Mouse (Mus musculus) cerebellum, postnatal 10 days (tissue): ENCODE measurements around the gene Olfr1352.
"Not testable (repeated sequence)": the region's sequence is repeated elsewhere in the genome, so short reads cannot be mapped to it uniquely, and the experiment has no call there.

Experiments used
- DNase-seq, 2 experiments: peaks; one replicate each; pipeline ENCODE4 v3.0.0; 2021; ENCODE audit warnings: mixed read lengths in 2 of 2

The Olfr1352 gene

DNA sequence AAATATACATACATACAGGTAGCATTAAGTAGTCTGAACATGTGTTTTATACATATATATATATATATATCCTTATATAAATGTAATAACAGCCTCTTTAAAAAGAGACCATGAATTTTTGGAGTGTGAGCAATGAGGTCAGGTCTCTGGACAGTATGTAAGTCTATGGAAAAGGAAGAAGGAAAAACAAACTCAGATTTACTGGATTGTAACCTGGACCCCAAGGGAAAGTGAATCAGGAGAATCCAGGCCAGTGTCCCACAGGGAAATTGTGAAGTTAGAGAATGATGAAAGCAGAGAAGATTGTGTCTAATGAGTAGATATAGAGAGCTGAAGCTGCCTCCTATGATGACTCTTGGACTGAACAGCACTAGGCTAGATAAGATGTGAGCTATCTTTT, at the start of gene Olfr1352:
Gene Olfr1352, plus strand, starts transcription at position 301 of the 400 bp plus-strand sequence.
- no peak for DNase-seq

- not testable (repeated sequence) for DNase-seq
These were observed 30.5 kb upstream of the Olfr1352 start, which contains the start of gene Olfr8 for GRCm38 (mm10) chr10:78950336-78950735. Olfr8 (plus strand) TSS chr10:78950636.

- DNase-seq: not testable (repeated sequence)
These were observed 17.8 kb upstream of the Olfr1352 start, which contains the start of gene Olfr1353 for GRCm38 (mm10) chr10:78963009-78963408. Olfr1353 (plus strand) TSS chr10:78963309.

- no peak for DNase-seq
These were observed 31.3 kb downstream of the Olfr1352 start, which contains the start of gene Olfr1351 for GRCm38 (mm10) chr10:79012172-79012571. Olfr1351 (plus strand) TSS chr10:79012472.

- DNase-seq: no peak
These were observed 47.6 kb downstream of the Olfr1352 start, which contains the start of gene Olfr57 for GRCm38 (mm10) chr10:79028441-79028840. Olfr57 (plus strand) TSS chr10:79028741.
